Mouse (Mus musculus) retina, adult 2 months (tissue): Measurements from ENCODE around the gene Cdc42ep3.

Source experiments
- DNase-seq: peaks from one replicate; pipeline ENCODE4 v3.0.0-alpha.2; 2012; ENCODE audit warnings: low read depth, low spot score

Cdc42ep3 gene

GRCm38 (mm10) chr17:79345001-79345709 is 9.7 kb downstream of the Cdc42ep3 start:
- DNase-seq, result no peak

- DNase-seq, result no peak
Observed at GRCm38 (mm10) chr17:79343334-79343946, 11.5 kb downstream of the Cdc42ep3 start.

- DNase-seq, result no peak
Observed at GRCm38 (mm10) chr17:79342639-79343333, 12.1 kb downstream of the Cdc42ep3 start.

- no peak for DNase-seq
Observed at GRCm38 (mm10) chr17:79341946-79342470, 12.9 kb downstream of the Cdc42ep3 start.

GRCm38 (mm10) chr17:79337494-79337893 is 17.4 kb downstream of the Cdc42ep3 start:
- no peak for DNase-seq

- no peak for DNase-seq
Observed at GRCm38 (mm10) chr17:79334701-79335100, 20.2 kb downstream of the Cdc42ep3 start.

- no peak for DNase-seq
Observed at GRCm38 (mm10) chr17:79333650-79334049, 21.2 kb downstream of the Cdc42ep3 start.

GRCm38 (mm10) chr17:79332864-79333263 is 22.0 kb downstream of the Cdc42ep3 start:
- DNase-seq, result no peak

- DNase-seq, result no peak
Observed at GRCm38 (mm10) chr17:79330397-79330796, 24.5 kb downstream of the Cdc42ep3 start.

GRCm38 (mm10) chr17:79326868-79327376 is 28.0 kb downstream of the Cdc42ep3 start:
- no peak for DNase-seq

- DNase-seq, result no peak
Observed at GRCm38 (mm10) chr17:79317085-79317751, 37.7 kb downstream of the Cdc42ep3 start.

GRCm38 (mm10) chr17:79315415-79316094 is 39.3 kb downstream of the Cdc42ep3 start:
- no peak for DNase-seq

- no peak for DNase-seq
Observed at GRCm38 (mm10) chr17:79310465-79310864, 44.4 kb downstream of the Cdc42ep3 start.

- no peak for DNase-seq
Observed at GRCm38 (mm10) chr17:79309506-79309905, 45.4 kb downstream of the Cdc42ep3 start.

GRCm38 (mm10) chr17:79305644-79306043 is 49.2 kb downstream of the Cdc42ep3 start:
- DNase-seq, result no peak

GRCm38 (mm10) chr17:79303744-79304497 is 51.0 kb downstream of the Cdc42ep3 start:
- no peak for DNase-seq

- no peak for DNase-seq
Observed at GRCm38 (mm10) chr17:79303238-79303637, 51.7 kb downstream of the Cdc42ep3 start.

GRCm38 (mm10) chr17:79299925-79300324 is 55.0 kb downstream of the Cdc42ep3 start:
- DNase-seq, result no peak

GRCm38 (mm10) chr17:79298968-79299367 is 55.9 kb downstream of the Cdc42ep3 start:
- no peak for DNase-seq

GRCm38 (mm10) chr17:79295926-79296325 is 59.0 kb downstream of the Cdc42ep3 start:
- DNase-seq, result no peak
